Mouse (Mus musculus): ENCODE results near the gene Ptcd3. TPM values are rescaled to one million over a fixed set of nuclear protein-coding genes. Genes with fewer than 3 reads are reported as not detected.

Gene Ptcd3
- polyA plus RNA-seq, 1 experiment from 2014 or later = 103 TPM

- peaks cover 10% of the 10 kb centered on the region; the same call in 1 of the 2 replicates for H3K4me1 ChIP-seq (ENCODE audit: control insufficient read depth, insufficient read depth, low read length)
- H3K36me3 ChIP-seq (ENCODE audit: control insufficient read depth, insufficient read depth, low read length) = peaks cover 23% of the 10 kb centered on the region
- no peak for ATAC-seq (ENCODE audit: insufficient number of reproducible peaks, insufficient read depth, low FRiP score, low read depth)
- peak overlapping the region; percentile 87 for H3K4me3 ChIP-seq (ENCODE audit: low read depth, low read length)
- no peaks in the 10 kb centered on the region for H3K27me3 ChIP-seq (ENCODE audit: control insufficient read depth, insufficient read depth, low read length)
- peak overlapping the region; percentile 47 for H3K4me2 ChIP-seq (replicated peaks; ENCODE audit: low read depth, low read length)
- no peak overlapping the region for H3K27ac ChIP-seq (ENCODE audit: low read length)
- 68% methylated on average over 6 of the region's 6 CpGs for WGBS
- no peaks in the 10 kb centered on the region for H3K9me3 ChIP-seq (ENCODE audit: control insufficient read depth, low read depth, low read length)
- H3K9ac ChIP-seq (replicated peaks; ENCODE audit: low read depth, low read length) = no peak overlapping the region
Observed at GRCm38 (mm10) chr6:71909840-71910239, 1.3 kb upstream of the Ptcd3 start.

DNA sequence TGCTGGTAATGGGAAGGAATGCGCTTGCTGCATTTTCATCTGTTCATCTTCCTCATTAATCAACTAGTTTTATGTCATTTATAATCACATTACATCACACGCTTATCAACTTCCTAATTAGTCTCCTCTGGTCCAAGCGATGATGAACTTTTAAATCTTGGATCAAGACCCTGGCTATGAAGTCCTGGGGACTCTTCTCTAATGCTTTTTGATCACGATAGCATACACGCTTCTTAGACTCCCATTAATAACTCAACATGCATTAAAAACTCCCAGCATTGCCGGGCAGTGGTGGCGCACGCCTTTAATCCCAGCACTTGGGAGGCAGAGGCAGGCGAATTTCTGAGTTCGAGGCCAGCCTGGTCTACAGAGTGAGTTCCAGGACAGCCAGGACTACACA is 834 bp upstream of the Ptcd3 start:
- H3K4me3 ChIP-seq (ENCODE audit: low read depth, low read length) = peak overlapping the region; percentile 87
- WGBS = 16% methylated on average over 9 of the region's 10 CpGs
- no peaks in the 10 kb centered on the region for H3K27me3 ChIP-seq (ENCODE audit: control insufficient read depth, insufficient read depth, low read length)
- no peak overlapping the region for H3K27ac ChIP-seq (ENCODE audit: low read length)
- H3K9ac ChIP-seq (replicated peaks; ENCODE audit: low read depth, low read length) = peak overlapping the region; percentile 60
- no peaks in the 10 kb centered on the region for H3K9me3 ChIP-seq (ENCODE audit: control insufficient read depth, low read depth, low read length)
- peak overlapping the region; percentile 47 for H3K4me2 ChIP-seq (replicated peaks; ENCODE audit: low read depth, low read length)
- H3K4me1 ChIP-seq (ENCODE audit: control insufficient read depth, insufficient read depth, low read length) = peaks cover 10% of the 10 kb centered on the region; the same call in 1 of the 2 replicates
- peak; percentile 12; the same call in 1 of the 2 replicates for ATAC-seq (ENCODE audit: insufficient number of reproducible peaks, insufficient read depth, low FRiP score, low read depth)
- peaks cover 25% of the 10 kb centered on the region for H3K36me3 ChIP-seq (ENCODE audit: control insufficient read depth, insufficient read depth, low read length)

GRCm38 (mm10) chr6:71907702-71908235 is 781 bp downstream of the Ptcd3 start:
- H3K27me3 ChIP-seq (ENCODE audit: control insufficient read depth, insufficient read depth, low read length) = no peaks in the 10 kb centered on the region
- no peak for ATAC-seq (ENCODE audit: insufficient number of reproducible peaks, insufficient read depth, low FRiP score, low read depth)
- H3K9me3 ChIP-seq (ENCODE audit: control insufficient read depth, low read depth, low read length) = no peaks in the 10 kb centered on the region
- WGBS = 5% methylated on average over 4 of the region's 4 CpGs
- no peak overlapping the region for H3K27ac ChIP-seq (ENCODE audit: low read length)
- H3K36me3 ChIP-seq (ENCODE audit: control insufficient read depth, insufficient read depth, low read length) = peaks cover 31% of the 10 kb centered on the region
- peak overlapping the region; percentile 64 for H3K4me2 ChIP-seq (replicated peaks; ENCODE audit: low read depth, low read length)
- peak overlapping the region; percentile 60 for H3K9ac ChIP-seq (replicated peaks; ENCODE audit: low read depth, low read length)
- peak overlapping the region; percentile 87 for H3K4me3 ChIP-seq (ENCODE audit: low read depth, low read length)
- H3K4me1 ChIP-seq (ENCODE audit: control insufficient read depth, insufficient read depth, low read length) = peaks cover 10% of the 10 kb centered on the region; the same call in 1 of the 2 replicates

GRCm38 (mm10) chr6:71893263-71893662 is 15.3 kb downstream of the Ptcd3 start:
- Histone ChIP-seq H3K4me1 (ENCODE audit: control insufficient read depth, insufficient read depth, low read length) (no peaks in the 10 kb centered on the region), H3K4me3 (ENCODE audit: low read depth, low read length) (no peak overlapping the region), H3K27me3 (ENCODE audit: control insufficient read depth, insufficient read depth, low read length) (no peaks in the 10 kb centered on the region), H3K9ac (replicated peaks; ENCODE audit: low read depth, low read length) (no peak overlapping the region), H3K9me3 (ENCODE audit: control insufficient read depth, low read depth, low read length) (no peaks in the 10 kb centered on the region), H3K36me3 (ENCODE audit: control insufficient read depth, insufficient read depth, low read length) (peaks cover 89% of the 10 kb centered on the region), H3K4me2 (replicated peaks; ENCODE audit: low read depth, low read length) (no peak overlapping the region), H3K27ac (ENCODE audit: low read length) (no peak overlapping the region)
- 91% methylated on average over 4 of the region's 4 CpGs for WGBS
- ATAC-seq (ENCODE audit: insufficient number of reproducible peaks, insufficient read depth, low FRiP score, low read depth) = no peak

DNA sequence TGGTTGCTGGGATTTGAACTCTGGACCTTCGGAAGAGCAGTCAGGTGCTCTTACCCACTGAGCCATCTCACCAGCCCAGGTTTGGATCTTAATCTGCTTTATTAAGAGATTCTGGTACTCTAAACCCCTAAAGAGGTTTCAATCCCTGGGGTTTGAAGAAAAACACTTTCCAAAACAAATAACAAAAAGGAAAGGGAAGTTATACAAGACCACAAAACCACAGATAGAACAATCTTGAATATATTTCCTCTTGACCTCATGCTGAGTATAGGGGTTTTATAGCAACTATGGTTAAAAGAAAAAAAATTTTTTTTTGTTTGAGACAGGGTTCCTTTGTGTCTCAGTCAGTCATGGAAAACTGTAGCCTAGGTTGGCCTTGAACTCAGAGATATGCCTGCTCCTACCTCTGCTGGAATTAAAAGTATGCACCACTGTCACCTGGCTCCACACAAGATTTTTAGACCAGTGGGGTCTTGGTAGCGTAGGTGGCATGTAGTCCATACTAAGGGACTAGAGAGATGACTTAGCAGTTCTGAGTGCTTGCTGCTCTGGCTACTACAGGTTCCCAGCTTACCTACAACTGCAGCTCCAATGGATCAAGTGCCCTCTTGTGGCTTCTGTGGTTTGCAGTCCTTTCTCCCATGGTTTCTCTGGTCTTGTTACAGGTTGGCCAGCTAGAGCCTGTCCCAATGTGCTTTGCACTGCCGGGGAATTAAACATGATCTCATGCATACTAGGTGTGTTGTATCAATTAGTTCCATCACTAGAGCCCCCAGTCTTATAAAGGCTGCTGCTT is 30.4 kb downstream of the Ptcd3 start:
- no peaks in the 10 kb centered on the region for H3K27me3 ChIP-seq (ENCODE audit: control insufficient read depth, insufficient read depth, low read length)
- no peak for ATAC-seq (ENCODE audit: insufficient number of reproducible peaks, insufficient read depth, low FRiP score, low read depth)
- H3K36me3 ChIP-seq (ENCODE audit: control insufficient read depth, insufficient read depth, low read length) = peaks cover 61% of the 10 kb centered on the region
- H3K4me3 ChIP-seq (ENCODE audit: low read depth, low read length) = no peak overlapping the region
- no peaks in the 10 kb centered on the region for H3K4me1 ChIP-seq (ENCODE audit: control insufficient read depth, insufficient read depth, low read length)
- H3K27ac ChIP-seq (ENCODE audit: low read length) = no peak overlapping the region
- no peak overlapping the region for H3K4me2 ChIP-seq (replicated peaks; ENCODE audit: low read depth, low read length)
- no peaks in the 10 kb centered on the region for H3K9me3 ChIP-seq (ENCODE audit: control insufficient read depth, low read depth, low read length)
- no peak overlapping the region for H3K9ac ChIP-seq (replicated peaks; ENCODE audit: low read depth, low read length)
- 89% methylated on average over 3 of the region's 3 CpGs for WGBS

DNA sequence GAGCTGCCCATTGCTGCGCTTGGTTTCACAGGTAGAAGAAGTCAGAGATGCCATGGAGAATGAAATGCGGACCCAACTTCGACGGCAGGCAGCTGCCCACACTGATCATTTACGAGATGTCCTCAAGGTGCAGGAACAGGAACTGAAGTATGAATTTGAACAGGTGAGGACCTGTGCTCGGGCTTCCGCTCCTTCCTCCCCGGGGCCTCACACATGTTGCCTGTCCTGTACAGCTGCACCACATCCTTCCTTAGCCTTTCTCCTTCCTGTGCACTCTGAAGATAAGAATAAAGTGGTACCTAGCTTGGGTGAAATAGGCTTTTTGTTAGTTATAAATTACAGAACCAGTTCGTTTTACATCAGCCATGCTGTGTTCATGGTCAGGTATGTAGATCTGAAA is 37.2 kb downstream of the Ptcd3 start:
- Histone ChIP-seq H3K36me3 (ENCODE audit: control insufficient read depth, insufficient read depth, low read length) (peaks cover 62% of the 10 kb centered on the region), H3K4me1 (ENCODE audit: control insufficient read depth, insufficient read depth, low read length) (no peaks in the 10 kb centered on the region), H3K9ac (replicated peaks; ENCODE audit: low read depth, low read length) (no peak overlapping the region), H3K9me3 (ENCODE audit: control insufficient read depth, low read depth, low read length) (no peaks in the 10 kb centered on the region), H3K27me3 (ENCODE audit: control insufficient read depth, insufficient read depth, low read length) (no peaks in the 10 kb centered on the region), H3K27ac (ENCODE audit: low read length) (no peak overlapping the region), H3K4me2 (replicated peaks; ENCODE audit: low read depth, low read length) (no peak overlapping the region), H3K4me3 (ENCODE audit: low read depth, low read length) (no peak overlapping the region)
- WGBS = 94% methylated on average over 9 of the region's 9 CpGs
- no peak for ATAC-seq (ENCODE audit: insufficient number of reproducible peaks, insufficient read depth, low FRiP score, low read depth)

GRCm38 (mm10) chr6:71868809-71869208 is 39.7 kb downstream of the Ptcd3 start:
- no peaks in the 10 kb centered on the region for H3K9me3 ChIP-seq (ENCODE audit: control insufficient read depth, low read depth, low read length)
- no peak overlapping the region for H3K4me2 ChIP-seq (replicated peaks; ENCODE audit: low read depth, low read length)
- H3K27me3 ChIP-seq (ENCODE audit: control insufficient read depth, insufficient read depth, low read length) = no peaks in the 10 kb centered on the region
- no peaks in the 10 kb centered on the region for H3K4me1 ChIP-seq (ENCODE audit: control insufficient read depth, insufficient read depth, low read length)
- H3K4me3 ChIP-seq (ENCODE audit: low read depth, low read length) = no peak overlapping the region
- H3K9ac ChIP-seq (replicated peaks; ENCODE audit: low read depth, low read length) = no peak overlapping the region
- WGBS = 85% methylated on average over 1 of the region's 1 CpGs
- peaks cover 64% of the 10 kb centered on the region for H3K36me3 ChIP-seq (ENCODE audit: control insufficient read depth, insufficient read depth, low read length)
- no peak overlapping the region for H3K27ac ChIP-seq (ENCODE audit: low read length)
- ATAC-seq (ENCODE audit: insufficient number of reproducible peaks, insufficient read depth, low FRiP score, low read depth) = no peak

- Histone ChIP-seq H3K27me3 (ENCODE audit: control insufficient read depth, insufficient read depth, low read length) (no peaks in the 10 kb centered on the region), H3K4me3 (ENCODE audit: low read depth, low read length) (no peak overlapping the region), H3K9ac (replicated peaks; ENCODE audit: low read depth, low read length) (no peak overlapping the region), H3K4me2 (replicated peaks; ENCODE audit: low read depth, low read length) (no peak overlapping the region), H3K9me3 (ENCODE audit: control insufficient read depth, low read depth, low read length) (no peaks in the 10 kb centered on the region), H3K36me3 (ENCODE audit: control insufficient read depth, insufficient read depth, low read length) (peaks cover 64% of the 10 kb centered on the region), H3K27ac (ENCODE audit: low read length) (no peak overlapping the region), H3K4me1 (ENCODE audit: control insufficient read depth, insufficient read depth, low read length) (no peaks in the 10 kb centered on the region)
- 73% methylated on average over 2 of the region's 2 CpGs for WGBS
- ATAC-seq (ENCODE audit: insufficient number of reproducible peaks, insufficient read depth, low FRiP score, low read depth) = no peak
Observed at GRCm38 (mm10) chr6:71867751-71868150, 40.8 kb downstream of the Ptcd3 start.
